10 mouse cellular contexts compared by ENCODE assay signal in the genomic region with DNA sequence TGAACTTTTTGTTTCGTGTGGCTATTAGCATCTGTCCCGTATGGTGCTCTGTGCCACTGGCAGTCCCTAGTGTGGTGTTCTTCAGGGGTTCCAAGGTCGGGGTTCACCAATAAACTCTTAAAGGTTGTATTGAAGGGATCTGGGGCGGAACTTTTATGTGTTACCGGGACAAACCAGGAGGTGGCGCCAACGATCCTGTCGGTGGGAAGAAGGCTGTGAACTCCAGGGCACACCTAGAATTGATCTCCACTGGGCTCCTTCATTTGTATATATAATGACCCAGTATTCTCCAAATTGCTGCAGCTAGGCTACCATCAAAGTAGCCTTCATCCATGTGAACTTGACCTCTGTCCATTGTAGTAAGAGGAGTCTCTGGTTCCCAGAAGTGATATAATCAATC. TPM values are rescaled to one million over a fixed set of nuclear protein-coding genes. Genes with fewer than 3 reads are reported as not detected.
DNase-seq lines count a peak whose midpoint lies in the region; ATAC-seq and TF ChIP-seq lines count a peak whose summit lies in the region.
"Had no signal": no experiment of that assay in that cellular context is flagged by ENCODE, and none has a peak within 500 bp of the region (broad histone marks: within the 10 kb centered on the region; RNA-seq: fewer than 3 reads in every experiment).

No protein-coding gene starts in this region.

- no peak for ATAC-seq in intestine, embryonic 14.5 days (replicated peaks; ENCODE audit: low FRiP score, low TSS enrichment, low read depth)
- ATAC-seq in lung, postnatal 0 days: no peak

- H3K4me2 ChIP-seq in intestine, embryonic 14.5 days (ENCODE audit: low read length): no peak overlapping the region
- H3K4me2 ChIP-seq in lung, postnatal 0 days (replicated peaks; ENCODE audit: low read depth, low read length): no peak overlapping the region
- H3K4me2 ChIP-seq: embryonic facial prominence, embryonic 12.5 days; limb, embryonic 15.5 days had no signal

- H3K27me3 ChIP-seq in heart, embryonic 10.5 days (ENCODE audit: insufficient read depth, poor library complexity, severe bottlenecking): peaks cover 29% of the 10 kb centered on the region
- peaks cover 29% of the 10 kb centered on the region for H3K27me3 ChIP-seq in embryonic facial prominence, embryonic 10.5 days (replicated peaks; ENCODE audit: low read depth, poor library complexity, severe bottlenecking)
- H3K27me3 ChIP-seq in intestine, embryonic 14.5 days (replicated peaks; ENCODE audit: control insufficient read depth, insufficient read depth, low read length): no peaks in the 10 kb centered on the region
- H3K27me3 ChIP-seq in lung, postnatal 0 days (replicated peaks; ENCODE audit: insufficient read depth, low read length): no peaks in the 10 kb centered on the region
- H3K27me3 ChIP-seq: embryonic facial prominence, embryonic 12.5 days had no signal

- H3K9me3 ChIP-seq in heart, embryonic 10.5 days: 0 out of 2 replicates have a peak, but pooled peaks cover 2% of the 10 kb centered on the region
- 0 out of 2 replicates have a peak, but pooled peaks cover 2% of the 10 kb centered on the region for H3K9me3 ChIP-seq in embryonic facial prominence, embryonic 10.5 days
- no peaks in the 10 kb centered on the region for H3K9me3 ChIP-seq in intestine, embryonic 14.5 days (ENCODE audit: control insufficient read depth, low read length)
- no peaks in the 10 kb centered on the region for H3K9me3 ChIP-seq in lung, postnatal 0 days (ENCODE audit: low read length)
- H3K9me3 ChIP-seq: embryonic facial prominence, embryonic 12.5 days; limb, embryonic 15.5 days had no signal

- no peak overlapping the region for H3K4me3 ChIP-seq in heart, embryonic 10.5 days
- H3K4me3 ChIP-seq in embryonic facial prominence, embryonic 10.5 days: no peak overlapping the region
- H3K4me3 ChIP-seq in intestine, embryonic 14.5 days (ENCODE audit: low read depth, low read length): no peak overlapping the region
- no peak overlapping the region for H3K4me3 ChIP-seq in lung, postnatal 0 days (ENCODE audit: low read depth, low read length)
- H3K4me3 ChIP-seq: embryonic facial prominence, embryonic 12.5 days; limb, embryonic 15.5 days had no signal

- TF ChIP-seq CTCF in lung, postnatal 0 days (IDR thresholded peaks at IDR 0.05): peak; percentile 81

- TF ChIP-seq EP300 in lung, postnatal 0 days (IDR thresholded peaks at IDR 0.05): no peak

- no peak overlapping the region for H3K27ac ChIP-seq in heart, embryonic 10.5 days
- no peak overlapping the region for H3K27ac ChIP-seq in embryonic facial prominence, embryonic 10.5 days (replicated peaks)
- H3K27ac ChIP-seq in intestine, embryonic 14.5 days (ENCODE audit: low read depth): no peak overlapping the region
- H3K27ac ChIP-seq in lung, postnatal 0 days (ENCODE audit: low read length): no peak overlapping the region
- H3K27ac ChIP-seq: embryonic facial prominence, embryonic 12.5 days; limb, embryonic 15.5 days had no signal

- H3K9ac ChIP-seq in intestine, embryonic 14.5 days (ENCODE audit: low read length): no peak overlapping the region
- no peak overlapping the region for H3K9ac ChIP-seq in lung, postnatal 0 days (replicated peaks; ENCODE audit: low read depth)
- H3K9ac ChIP-seq: embryonic facial prominence, embryonic 12.5 days; limb, embryonic 15.5 days had no signal

- peak; percentile 50 for DNase-seq in heart, adult 8-10 months (ENCODE audit: low spot score)
- DNase-seq in heart, embryonic 10.5 days (ENCODE audit: low spot score): no peak
- DNase-seq in CD4-positive helper T cell, adult 2 months (ENCODE audit: low read depth, low spot score): peak; percentile 72
- peak; percentile 81 for DNase-seq in adrenal gland, postnatal 10 days
- DNase-seq in embryonic facial prominence, embryonic 10.5 days (ENCODE audit: low spot score): peak; percentile 73
- peak; percentile 92 for DNase-seq in intestine, embryonic 14.5 days (ENCODE audit: low spot score)
- DNase-seq in lung, postnatal 0 days (ENCODE audit: low spot score): peak; percentile 72
- DNase-seq in spleen, postnatal 10 days (ENCODE audit: low spot score in 2 of 2): peak; percentile 53 to 79

- WGBS in heart, embryonic 10.5 days: 13% methylated on average over 8 of the region's 8 CpGs
- WGBS in embryonic facial prominence, embryonic 10.5 days: 13% methylated on average over 8 of the region's 8 CpGs
- WGBS in intestine, embryonic 14.5 days: 15% methylated on average over 8 of the region's 8 CpGs
- WGBS in lung, postnatal 0 days: 13% methylated on average over 8 of the region's 8 CpGs

- H3K36me3 ChIP-seq in heart, embryonic 10.5 days: no peaks in the 10 kb centered on the region
- H3K36me3 ChIP-seq in embryonic facial prominence, embryonic 10.5 days (replicated peaks): no peaks in the 10 kb centered on the region
- no peaks in the 10 kb centered on the region for H3K36me3 ChIP-seq in intestine, embryonic 14.5 days (ENCODE audit: control insufficient read depth, insufficient read depth, low read length)
- no peaks in the 10 kb centered on the region for H3K36me3 ChIP-seq in lung, postnatal 0 days (ENCODE audit: insufficient read depth, low read length)
- H3K36me3 ChIP-seq: embryonic facial prominence, embryonic 12.5 days; limb, embryonic 15.5 days had no signal

- H3K4me1 ChIP-seq in heart, embryonic 10.5 days: 0 out of 2 replicates have a peak, but pooled peaks cover 4% of the 10 kb centered on the region
- peaks cover 14% of the 10 kb centered on the region for H3K4me1 ChIP-seq in embryonic facial prominence, embryonic 10.5 days
- H3K4me1 ChIP-seq in intestine, embryonic 14.5 days (replicated peaks; ENCODE audit: control insufficient read depth, insufficient read depth, low read length): no peaks in the 10 kb centered on the region
- no peaks in the 10 kb centered on the region for H3K4me1 ChIP-seq in lung, postnatal 0 days (ENCODE audit: insufficient read depth, low read depth, low read length)
- H3K4me1 ChIP-seq: embryonic facial prominence, embryonic 12.5 days had no signal

RNA-seq across cellular contexts. Expression of a gene that starts 10.6 kb away (rescaled TPM):
- under 1 TPM in 2 of 4 experiments, not detected in 2; 0.08 to 0.13 TPM for total RNA-seq in heart, adult 8-10 months (2022)
- 0.06 and 0.11 TPM in 2 replicates for polyA plus RNA-seq in heart, embryonic 10.5 days (2016; fragmentation: Nextera tagmentation; extraction: Ambion mirVana)
- under 1 TPM; 0.24 to 0.33 TPM for total RNA-seq in adrenal gland, postnatal 10 days (2021)
- polyA plus RNA-seq in embryonic facial prominence, embryonic 10.5 days (2016; fragmentation: Nextera tagmentation; extraction: Ambion mirVana): 0.10 and 0.11 TPM in 2 replicates
- polyA plus RNA-seq in intestine, embryonic 14.5 days (2014; fragmentation: Nextera tagmentation; extraction: Ambion mirVana): 0.15 and 0.22 TPM in 2 replicates
- polyA plus RNA-seq in lung, postnatal 0 days (2015; fragmentation: Nextera tagmentation; extraction: Ambion mirVana): 0.19 and 0.54 TPM in 2 replicates
- polyA plus RNA-seq: embryonic facial prominence, embryonic 12.5 days had no signal

RNA-seq across cellular contexts. Expression of a gene that starts 42.5 kb away (rescaled TPM):
- total RNA-seq in heart, adult 8-10 months (2022): 10 to 100 TPM; 71.2 to 81.2 (median 74.4) TPM
- polyA plus RNA-seq in heart, embryonic 10.5 days (2016; fragmentation: Nextera tagmentation; extraction: Ambion mirVana): 183 and 245 TPM in 2 replicates
- 100 to 1,000 TPM; 110 to 122 TPM for total RNA-seq in adrenal gland, postnatal 10 days (2021)
- polyA plus RNA-seq in embryonic facial prominence, embryonic 10.5 days (2016; fragmentation: Nextera tagmentation; extraction: Ambion mirVana): 345 and 369 TPM in 2 replicates
- 226 and 229 TPM in 2 replicates for polyA plus RNA-seq in intestine, embryonic 14.5 days (2014; fragmentation: Nextera tagmentation; extraction: Ambion mirVana)
- polyA plus RNA-seq in lung, postnatal 0 days (2015; fragmentation: Nextera tagmentation; extraction: Ambion mirVana): 39.8 and 40.1 TPM in 2 replicates
